14 mouse cellular contexts compared by ENCODE assay signal in the genomic region with DNA sequence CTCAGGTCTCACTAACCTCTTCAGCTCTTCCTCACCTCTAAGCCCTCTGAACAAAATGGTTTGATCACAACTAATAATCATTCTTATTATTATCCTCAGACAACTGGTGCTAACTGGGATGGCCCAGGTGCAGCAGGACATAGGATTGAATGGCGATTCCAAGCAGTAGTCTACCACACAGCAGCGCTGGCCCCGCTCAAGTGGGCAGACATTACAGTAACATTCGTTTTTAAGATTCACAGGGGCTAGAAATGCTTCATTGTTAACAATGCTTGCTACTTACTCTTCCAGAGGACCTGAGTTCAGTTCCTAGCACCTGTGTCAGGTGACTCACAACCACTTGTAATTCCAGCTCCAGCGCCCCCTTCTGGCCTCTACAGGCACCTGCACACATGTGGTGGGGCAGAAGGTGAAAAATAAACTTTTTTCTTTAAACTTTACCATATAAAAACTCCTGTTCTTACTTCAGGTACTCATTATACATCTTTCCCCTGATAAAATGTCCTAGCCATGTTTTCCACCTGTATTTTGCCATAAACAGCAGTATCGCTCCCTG.
DNase-seq lines count a peak whose midpoint lies in the region; ATAC-seq lines count a peak whose summit lies in the region.
"Had no signal": no experiment of that assay in that cellular context is flagged by ENCODE, and none has a peak within 500 bp of the region (broad histone marks: within the 10 kb centered on the region; RNA-seq: fewer than 3 reads in every experiment).

No protein-coding gene starts in this region.

- no peaks in the 10 kb centered on the region for H3K27me3 ChIP-seq in intestine, embryonic 14.5 days (replicated peaks; ENCODE audit: control insufficient read depth, insufficient read depth, low read length)
- no peaks in the 10 kb centered on the region for H3K27me3 ChIP-seq in intestine, embryonic 15.5 days (replicated peaks)
- H3K27me3 ChIP-seq in midbrain, embryonic 11.5 days (ENCODE audit: control insufficient read depth, insufficient read depth, low read length): 0 out of 2 replicates have a peak, but pooled peaks cover 2% of the 10 kb centered on the region
- H3K27me3 ChIP-seq in midbrain, embryonic 10.5 days (ENCODE audit: low read depth, poor library complexity, severe bottlenecking): no peaks in the 10 kb centered on the region
- no peaks in the 10 kb centered on the region for H3K27me3 ChIP-seq in neural tube, embryonic 15.5 days (replicated peaks)
- H3K27me3 ChIP-seq: embryonic facial prominence, embryonic 12.5 days; heart, embryonic 12.5 days; hindbrain, embryonic 13.5 days had no signal

- H3K4me1 ChIP-seq in intestine, embryonic 14.5 days (replicated peaks; ENCODE audit: control insufficient read depth, insufficient read depth, low read length): peaks cover 25% of the 10 kb centered on the region
- peaks cover 14% of the 10 kb centered on the region for H3K4me1 ChIP-seq in intestine, embryonic 15.5 days (replicated peaks)
- H3K4me1 ChIP-seq in midbrain, embryonic 11.5 days (ENCODE audit: control insufficient read depth, insufficient read depth, low read length): peaks cover 6% of the 10 kb centered on the region
- peaks cover 28% of the 10 kb centered on the region for H3K4me1 ChIP-seq in midbrain, embryonic 10.5 days
- H3K4me1 ChIP-seq in neural tube, embryonic 15.5 days: peaks cover 22% of the 10 kb centered on the region

- 0 out of 2 replicates have a peak overlapping the region, but pooled peaks have one; percentile 7 for H3K27ac ChIP-seq in intestine, embryonic 14.5 days (ENCODE audit: low read depth)
- H3K27ac ChIP-seq in intestine, embryonic 15.5 days: no peak overlapping the region
- H3K27ac ChIP-seq in midbrain, embryonic 11.5 days (ENCODE audit: low read depth, low read length): no peak overlapping the region
- H3K27ac ChIP-seq in midbrain, embryonic 10.5 days (replicated peaks): no peak overlapping the region
- H3K27ac ChIP-seq in neural tube, embryonic 15.5 days (replicated peaks): peak overlapping the region; percentile 54
- H3K27ac ChIP-seq: embryonic facial prominence, embryonic 12.5 days; forebrain, embryonic 10.5 days; limb, embryonic 15.5 days had no signal

- no peaks in the 10 kb centered on the region for H3K9me3 ChIP-seq in intestine, embryonic 14.5 days (ENCODE audit: control insufficient read depth, low read length)
- no peaks in the 10 kb centered on the region for H3K9me3 ChIP-seq in intestine, embryonic 15.5 days
- no peaks in the 10 kb centered on the region for H3K9me3 ChIP-seq in midbrain, embryonic 11.5 days (ENCODE audit: control insufficient read depth, low read length)
- no peaks in the 10 kb centered on the region for H3K9me3 ChIP-seq in midbrain, embryonic 10.5 days (replicated peaks)
- H3K9me3 ChIP-seq in neural tube, embryonic 15.5 days (replicated peaks): no peaks in the 10 kb centered on the region
- H3K9me3 ChIP-seq: embryonic facial prominence, embryonic 12.5 days; forebrain, embryonic 10.5 days; heart, embryonic 12.5 days; hindbrain, embryonic 13.5 days; limb, embryonic 15.5 days had no signal

- H3K36me3 ChIP-seq in intestine, embryonic 14.5 days (ENCODE audit: control insufficient read depth, insufficient read depth, low read length): no peaks in the 10 kb centered on the region
- no peaks in the 10 kb centered on the region for H3K36me3 ChIP-seq in intestine, embryonic 15.5 days
- H3K36me3 ChIP-seq in midbrain, embryonic 11.5 days (ENCODE audit: control insufficient read depth, insufficient read depth, low read length): no peaks in the 10 kb centered on the region
- H3K36me3 ChIP-seq in midbrain, embryonic 10.5 days: no peaks in the 10 kb centered on the region
- no peaks in the 10 kb centered on the region for H3K36me3 ChIP-seq in neural tube, embryonic 15.5 days
- H3K36me3 ChIP-seq: embryonic facial prominence, embryonic 12.5 days; forebrain, embryonic 10.5 days; heart, embryonic 12.5 days; hindbrain, embryonic 13.5 days; limb, embryonic 15.5 days had no signal

- no peak overlapping the region for H3K9ac ChIP-seq in intestine, embryonic 14.5 days (ENCODE audit: low read length)
- H3K9ac ChIP-seq in intestine, embryonic 15.5 days: no peak overlapping the region
- H3K9ac ChIP-seq in midbrain, embryonic 11.5 days (ENCODE audit: low read length): no peak overlapping the region
- H3K9ac ChIP-seq in neural tube, embryonic 15.5 days (replicated peaks): no peak overlapping the region
- H3K9ac ChIP-seq: embryonic facial prominence, embryonic 12.5 days; heart, embryonic 12.5 days; hindbrain, embryonic 13.5 days; limb, embryonic 15.5 days had no signal

- WGBS in intestine, embryonic 14.5 days: 91% methylated on average over 6 of the region's 6 CpGs
- WGBS in intestine, embryonic 15.5 days: 94% methylated on average over 6 of the region's 6 CpGs
- 95% methylated on average over 6 of the region's 6 CpGs for whole genome bisulfite sequencing in midbrain, embryonic 11.5 days
- 93% methylated on average over 6 of the region's 6 CpGs for WGBS in midbrain, embryonic 10.5 days
- 94% methylated on average over 6 of the region's 6 CpGs for WGBS in neural tube, embryonic 15.5 days

- H3K4me2 ChIP-seq in intestine, embryonic 14.5 days (ENCODE audit: low read length): no peak overlapping the region
- no peak overlapping the region for H3K4me2 ChIP-seq in intestine, embryonic 15.5 days (replicated peaks)
- H3K4me2 ChIP-seq in midbrain, embryonic 11.5 days: no peak overlapping the region
- no peak overlapping the region for H3K4me2 ChIP-seq in neural tube, embryonic 15.5 days
- H3K4me2 ChIP-seq: embryonic facial prominence, embryonic 12.5 days; heart, embryonic 12.5 days; hindbrain, embryonic 13.5 days; limb, embryonic 15.5 days had no signal

- H3K4me3 ChIP-seq in intestine, embryonic 14.5 days (ENCODE audit: low read depth, low read length): no peak overlapping the region
- H3K4me3 ChIP-seq in intestine, embryonic 15.5 days (replicated peaks): no peak overlapping the region
- H3K4me3 ChIP-seq in midbrain, embryonic 11.5 days (ENCODE audit: low read depth, low read length): no peak overlapping the region
- H3K4me3 ChIP-seq in midbrain, embryonic 10.5 days: no peak overlapping the region
- H3K4me3 ChIP-seq in neural tube, embryonic 15.5 days (replicated peaks): no peak overlapping the region
- H3K4me3 ChIP-seq: embryonic facial prominence, embryonic 12.5 days; forebrain, embryonic 10.5 days; heart, embryonic 12.5 days; hindbrain, embryonic 13.5 days; limb, embryonic 15.5 days had no signal

- no peak for ATAC-seq in intestine, embryonic 14.5 days (replicated peaks; ENCODE audit: low FRiP score, low TSS enrichment, low read depth)
- no peak for ATAC-seq in intestine, embryonic 15.5 days
- no peak for ATAC-seq in midbrain, embryonic 11.5 days (ENCODE audit: low FRiP score)
- ATAC-seq in neural tube, embryonic 15.5 days (ENCODE audit: low FRiP score): no peak
- no peak for ATAC-seq in megakaryocyte progenitor cell, adult 5-6 weeks (replicated peaks; ENCODE audit: poor library complexity)
- ATAC-seq: activated CD4-positive, CD25-positive, alpha-beta regulatory T cell, adult 4 months had no signal

- DNase-seq in intestine, embryonic 14.5 days (ENCODE audit: low spot score): no peak
- peak; percentile 21 for DNase-seq in midbrain, embryonic 11.5 days (ENCODE audit: low spot score, missing footprints)
- DNase-seq in midbrain, embryonic 10.5 days (ENCODE audit: low spot score): no peak
- DNase-seq in ZHBTc4 (ENCODE audit: low read depth, low spot score): peak; percentile 21
- DNase-seq: cerebellum, postnatal 10 days had no signal

Comparison
In these comparisons a context has a peak if more than half of its experiments do, and no peak if none do; other contexts are left out.
1. DNase-seq: peak in midbrain, embryonic 11.5 days (single experiment) and ZHBTc4 (single experiment); none in intestine, embryonic 14.5 days (single experiment) and midbrain, embryonic 10.5 days (single experiment).
2. H3K27ac ChIP-seq: peak in intestine, embryonic 14.5 days (single experiment) and neural tube, embryonic 15.5 days (single experiment); none in intestine, embryonic 15.5 days (single experiment), midbrain, embryonic 11.5 days (single experiment) and midbrain, embryonic 10.5 days (single experiment).